Mouse (Mus musculus) brain, embryonic 18.5 days (tissue): ENCODE measurements at regions not wholly inside any gene's neighbourhood (a gene's known extent, or its start where the extent isn't known, plus 50 kb on each side); places are given as distances from the start of the nearest gene placed in this dataset.
A peak's percentile ranks its signal among the peaks of the same experiment; 100 is the strongest.
"Not testable (repeated sequence)": the region's sequence is repeated elsewhere in the genome, so short reads cannot be mapped to it uniquely, and the experiment has no call there.

Experiments used
- DNase-seq: peaks from one replicate; pipeline ENCODE4 v3.0.0-alpha.2; 2012; ENCODE audit warnings: low read depth, low spot score

DNA sequence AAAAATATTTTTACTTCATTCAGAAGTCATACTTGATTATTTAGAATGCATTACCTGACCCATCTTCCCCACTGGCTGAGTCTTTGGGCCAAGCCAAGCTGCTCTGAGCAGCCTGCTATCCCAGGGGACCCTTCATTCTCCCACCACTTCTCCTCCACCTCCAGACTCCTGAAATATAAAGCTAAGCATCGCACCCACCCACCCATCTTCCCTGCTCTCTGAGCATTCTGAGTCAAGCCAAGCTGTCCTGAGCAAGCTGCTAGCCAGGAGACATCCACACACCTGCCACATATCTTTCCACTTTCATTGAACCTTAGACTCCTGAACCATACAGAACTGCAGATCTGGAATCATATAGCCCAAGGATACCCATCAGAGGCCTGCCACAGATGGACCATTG, 1456.2 kb upstream of the Adam24 start:
- DNase-seq = no peak

DNA sequence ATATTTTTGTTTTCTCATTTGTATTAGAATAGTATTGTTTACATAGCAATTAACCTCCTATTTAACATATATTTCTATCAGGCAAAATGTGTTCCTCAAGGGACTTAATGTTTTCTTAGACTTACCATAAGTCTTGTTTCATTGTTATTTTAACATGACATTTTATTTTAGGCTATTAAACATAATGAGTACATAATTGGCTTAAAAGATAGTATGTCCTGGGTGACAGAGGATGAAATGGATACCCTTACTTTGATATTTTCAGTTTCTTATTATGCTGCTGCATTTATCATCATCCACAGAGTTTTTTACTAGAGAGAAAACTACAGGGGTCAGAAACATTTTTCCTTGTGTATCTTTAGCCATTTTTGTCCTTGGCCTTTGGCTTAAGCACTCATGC, 1447.6 kb upstream of the Adam24 start:
- DNase-seq = no peak

DNA sequence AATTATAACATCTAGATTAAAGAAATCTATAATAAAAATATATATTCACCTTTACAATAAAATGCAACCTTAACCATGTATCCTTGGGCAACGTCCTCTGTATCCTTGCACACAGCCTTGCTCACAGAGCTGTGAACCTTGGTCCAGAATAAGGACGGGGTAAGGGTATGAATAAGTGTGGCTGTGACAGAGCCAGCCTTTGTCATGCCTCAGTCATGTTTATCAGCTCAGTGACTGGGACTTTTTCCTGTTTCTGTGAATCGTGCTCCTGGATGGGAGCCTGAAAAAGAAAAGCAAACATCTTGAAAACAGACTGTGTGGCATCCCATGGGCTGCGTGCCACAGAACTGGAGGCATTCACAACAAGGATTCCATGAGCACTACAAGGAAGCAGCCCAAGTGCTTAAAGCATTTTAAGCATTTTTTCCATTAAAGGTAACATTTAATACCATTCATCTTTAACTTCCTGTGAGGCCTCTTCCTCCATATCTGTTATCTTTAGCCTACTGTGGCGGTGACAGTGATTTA, 1405.8 kb upstream of the Adam24 start:
- DNase-seq = peak; percentile 34

GRCm38 (mm10) chr8:39297548-39298306, 1377.2 kb upstream of the Adam24 start:
- DNase-seq = no peak

DNA sequence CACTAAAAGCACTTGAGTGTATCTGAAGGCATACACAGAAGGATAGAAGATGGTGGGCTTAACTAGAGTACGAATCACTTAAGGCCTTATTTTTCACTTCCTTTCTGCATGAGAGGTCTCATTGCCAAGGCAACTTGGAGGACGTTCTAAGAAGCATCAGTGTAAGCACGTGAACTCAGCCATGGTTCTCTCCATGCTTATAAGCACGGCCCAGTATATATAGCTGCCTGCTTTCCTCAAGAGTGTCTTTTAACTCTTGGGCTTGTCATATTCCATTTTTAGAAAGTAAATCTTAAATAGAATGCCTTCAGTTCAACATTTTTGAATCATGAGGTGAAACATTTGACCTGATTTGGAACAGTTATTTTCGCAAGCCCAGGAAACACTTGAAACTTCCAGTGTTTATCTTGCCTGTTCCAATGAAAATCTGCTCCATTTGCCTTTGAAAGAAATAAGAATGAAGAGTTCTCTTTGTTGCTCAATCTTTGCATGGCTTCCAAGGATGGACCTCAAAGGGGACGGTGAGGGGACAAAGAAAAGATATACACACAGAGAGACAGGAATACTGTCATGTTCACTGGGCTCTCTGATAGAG, 1371.0 kb upstream of the Adam24 start:
- no peak for DNase-seq

DNA sequence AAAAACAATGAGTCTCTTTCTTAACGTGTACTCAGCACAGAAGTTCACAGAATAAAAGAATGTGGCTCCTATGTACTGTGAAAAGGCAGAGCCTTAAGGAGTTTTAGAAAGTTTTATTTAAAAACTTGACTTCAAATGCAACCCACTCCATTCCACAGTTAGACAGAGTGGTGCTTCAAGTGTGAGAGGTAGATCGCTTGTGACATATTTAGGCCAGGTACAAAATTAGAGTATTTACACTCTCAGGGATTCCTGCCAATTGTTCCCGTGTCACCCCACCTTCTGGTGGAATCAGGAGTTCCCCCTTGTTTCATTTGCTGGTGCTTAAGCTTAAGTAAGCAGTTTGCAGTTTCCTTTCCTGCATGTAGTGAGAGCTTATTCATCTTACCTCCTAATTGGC, 1361.0 kb upstream of the Adam24 start:
- no peak for DNase-seq

GRCm38 (mm10) chr8:39315521-39316233, 1359.2 kb upstream of the Adam24 start:
- DNase-seq = no peak

GRCm38 (mm10) chr8:39316234-39316568, 1358.7 kb upstream of the Adam24 start:
- no peak for DNase-seq

DNA sequence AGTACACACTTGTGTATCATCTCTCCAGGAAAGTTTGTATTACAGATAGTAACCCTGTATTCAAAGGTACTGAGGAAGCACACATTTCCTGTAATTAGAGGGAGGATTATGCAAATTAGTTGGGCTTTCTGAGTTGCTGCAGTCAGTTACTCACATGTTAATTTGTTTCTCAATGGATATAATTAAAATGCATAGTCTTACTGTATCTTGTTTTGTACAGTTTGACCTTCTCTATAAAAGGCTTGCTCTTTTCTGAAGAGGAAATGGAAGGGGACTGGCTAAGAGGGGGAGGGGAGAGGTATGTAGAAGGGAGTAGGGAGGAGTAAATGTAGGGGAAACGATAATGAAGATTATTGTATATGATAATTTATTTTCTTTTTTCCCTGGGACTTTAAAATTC, 1345.5 kb upstream of the Adam24 start:
- DNase-seq = no peak

DNA sequence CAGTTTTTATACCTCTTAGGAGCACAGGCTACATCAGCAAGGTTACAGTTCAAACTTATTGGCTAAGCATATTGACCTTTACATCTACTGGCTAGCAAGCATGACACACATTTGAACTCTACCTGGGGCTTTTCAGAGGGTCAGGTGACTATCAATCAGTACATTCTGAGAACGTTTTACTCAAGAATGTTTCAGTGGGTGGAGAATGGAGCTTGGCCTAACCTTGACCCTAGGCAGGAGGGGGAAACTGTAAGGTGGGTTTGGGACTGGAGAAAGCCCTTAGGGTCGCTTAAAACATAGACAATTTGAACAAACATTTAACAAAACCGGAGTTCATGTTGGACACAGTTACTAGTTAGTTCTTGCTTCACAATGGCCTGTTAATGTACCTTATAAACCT, 1330.1 kb upstream of the Adam24 start:
- no peak for DNase-seq

DNA sequence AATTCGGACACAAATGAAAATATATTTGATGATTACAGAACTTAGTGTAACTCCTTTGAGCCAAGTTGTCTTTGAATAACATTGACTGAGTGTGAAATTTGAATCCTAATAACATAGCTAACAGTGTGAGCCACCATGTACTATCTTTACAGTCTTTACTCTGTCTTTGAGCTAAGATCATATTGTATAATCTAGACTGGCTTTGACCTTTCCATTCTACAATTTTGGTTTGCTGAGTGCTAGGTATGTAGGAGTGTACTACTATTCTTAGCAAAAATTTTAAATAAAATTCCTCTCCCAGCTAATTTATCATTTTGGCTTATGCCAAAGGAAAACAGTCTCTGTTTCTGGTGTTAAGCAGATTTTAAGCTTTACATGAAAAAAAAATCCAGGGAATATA, 1328.4 kb upstream of the Adam24 start:
- no peak for DNase-seq

DNA sequence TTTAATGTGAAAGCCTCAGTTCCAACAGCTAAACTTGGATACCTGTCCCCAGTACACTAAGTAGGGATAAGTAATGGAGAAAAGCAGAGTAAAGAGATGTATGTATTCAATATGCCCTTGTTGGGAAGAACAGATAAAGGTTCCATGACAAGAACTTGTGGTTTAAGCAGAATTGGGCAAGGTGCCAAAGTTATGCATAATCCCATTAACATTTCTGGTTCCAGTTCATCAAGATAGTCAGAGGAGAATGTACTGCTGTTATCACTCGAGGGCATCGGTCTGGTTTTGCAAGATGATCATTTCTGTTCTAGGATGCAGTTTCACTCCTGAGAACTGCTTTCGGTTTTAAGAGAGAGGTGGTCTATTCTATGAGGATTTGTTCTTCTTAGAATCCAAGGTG, 1325.9 kb upstream of the Adam24 start:
- no peak for DNase-seq

- DNase-seq = no peak
Observed at GRCm38 (mm10) chr8:39355412-39355811, 1319.5 kb upstream of the Adam24 start.

GRCm38 (mm10) chr8:39357111-39357510, 1317.8 kb upstream of the Adam24 start:
- peak; percentile 12 for DNase-seq

- DNase-seq = no peak
Observed at GRCm38 (mm10) chr8:39357865-39358264, 1317.0 kb upstream of the Adam24 start.

- DNase-seq = not testable (repeated sequence)
Observed at GRCm38 (mm10) chr8:39366346-39366745, 1308.5 kb upstream of the Adam24 start.
